Mouse (Mus musculus) forebrain, embryonic 10.5 days (tissue): ENCODE data around the gene Cpsf2. TPM values are rescaled to one million over a fixed set of nuclear protein-coding genes. Genes with fewer than 3 reads are reported as not detected.
A peak's percentile ranks its signal among the peaks of the same experiment; 100 is the strongest.

Experiments used
- DNase-seq: peaks from one replicate; pipeline ENCODE4 v3.0.0-alpha.2; 2017; ENCODE audit warnings: low spot score; ENCODE audit errors: extremely low spot score
- H3K27ac ChIP-seq: fragments of 300-500 bp; sonication (generic); 2 replicates; pipeline ENCODE4 v1.5.1; 2016; ENCODE audit warnings: mild to moderate bottlenecking
- H3K27me3 ChIP-seq: fragments of 300-500 bp; sonication (generic); 2 replicates; pipeline ENCODE4 v1.6.1; 2016; ENCODE audit warnings: mild to moderate bottlenecking; ENCODE audit not compliant: poor library complexity, severe bottlenecking
- H3K36me3 ChIP-seq: fragments of 300-500 bp; sonication (generic); replicated peaks from 2 replicates; pipeline ENCODE4 v1.6.1; 2016; ENCODE audit warnings: mild to moderate bottlenecking, moderate library complexity
- H3K4me1 ChIP-seq: fragments of 300-500 bp; sonication (generic); 2 replicates; pipeline ENCODE4 v1.6.1; 2016
- H3K4me3 ChIP-seq: fragments of 300-500 bp; sonication (generic); 2 replicates; pipeline ENCODE4 v1.5.1; 2016; ENCODE audit warnings: mild to moderate bottlenecking, moderate library complexity
- H3K9me3 ChIP-seq: fragments of 300-500 bp; sonication (generic); 2 replicates; pipeline ENCODE4 v1.6.1; 2016; ENCODE audit warnings: mild to moderate bottlenecking, moderate library complexity
- WGBS: fragments of 180-500 bp; shearing (Covaris S2); methylation state at CpG from one replicate; pipeline ENCODE4 v1.1.7; 2016; 5-methylcytosine and 5-hydroxymethylcytosine counted together
- polyA plus RNA-seq: library from polyadenylated mRNA; unstranded; fragments of >200 nt; fragmentation: Nextera tagmentation; extraction: Ambion mirVana; gene quantifications from 2 replicates; pipeline ENCODE4 v1.2.1, GENCODE M21; 2016

Gene Cpsf2
- polyA plus RNA-seq, 1 experiment from 2014 or later, result 43.6 TPM

DNA sequence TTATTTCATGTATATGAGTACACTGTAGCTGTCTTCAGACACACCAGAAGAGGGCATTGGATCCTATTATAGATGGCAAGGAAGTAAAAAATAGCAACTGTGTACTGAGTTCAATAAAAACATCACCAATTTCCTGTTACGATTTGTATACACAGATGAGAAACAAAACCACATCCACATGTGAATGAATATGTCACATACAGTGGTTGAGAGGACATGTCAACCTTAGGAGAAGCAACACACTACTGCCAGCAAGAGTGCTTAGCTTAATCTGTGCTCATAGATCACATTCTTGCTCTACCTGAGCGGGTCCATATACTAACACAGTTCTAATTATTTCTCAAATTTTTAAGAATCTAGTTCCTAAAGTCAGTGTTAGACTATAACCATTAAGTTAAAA lies 4.5 kb upstream of the Cpsf2 start:
- no peaks in the 10 kb centered on the region for H3K9me3 ChIP-seq
- no peaks in the 10 kb centered on the region for H3K27me3 ChIP-seq
- no peak overlapping the region for H3K27ac ChIP-seq
- no peak for DNase-seq
- H3K4me3 ChIP-seq, result no peak overlapping the region
- peaks cover 8% of the 10 kb centered on the region for H3K4me1 ChIP-seq
- peaks cover 58% of the 10 kb centered on the region for H3K36me3 ChIP-seq
- 96% methylated on average over 2 of the region's 2 CpGs for WGBS

DNA sequence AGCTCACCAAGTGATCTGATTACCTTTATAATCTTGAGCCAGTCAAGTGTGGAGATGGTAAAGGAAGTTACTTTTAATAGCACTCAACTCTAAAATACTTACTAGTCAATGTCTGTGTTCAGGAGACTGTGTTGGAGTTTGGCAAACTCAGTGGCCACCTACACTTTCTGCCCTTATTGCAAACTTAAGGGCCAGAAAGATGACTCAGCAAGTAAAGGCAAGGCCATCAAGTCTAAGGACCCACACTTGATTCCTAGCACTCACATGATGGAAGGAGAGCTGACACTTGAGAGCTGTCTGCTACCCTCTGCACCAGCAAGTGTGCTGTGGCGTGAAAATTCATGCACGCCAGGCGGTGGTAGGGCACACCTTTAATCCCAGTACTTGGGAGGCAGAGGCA lies 3.6 kb upstream of the Cpsf2 start:
- peaks cover 16% of the 10 kb centered on the region for H3K4me1 ChIP-seq
- WGBS, result 90% methylated on average over 3 of the region's 3 CpGs
- no peaks in the 10 kb centered on the region for H3K27me3 ChIP-seq
- peaks cover 49% of the 10 kb centered on the region for H3K36me3 ChIP-seq
- no peak overlapping the region for H3K4me3 ChIP-seq
- no peaks in the 10 kb centered on the region for H3K9me3 ChIP-seq
- no peak overlapping the region for H3K27ac ChIP-seq
- no peak for DNase-seq

DNA sequence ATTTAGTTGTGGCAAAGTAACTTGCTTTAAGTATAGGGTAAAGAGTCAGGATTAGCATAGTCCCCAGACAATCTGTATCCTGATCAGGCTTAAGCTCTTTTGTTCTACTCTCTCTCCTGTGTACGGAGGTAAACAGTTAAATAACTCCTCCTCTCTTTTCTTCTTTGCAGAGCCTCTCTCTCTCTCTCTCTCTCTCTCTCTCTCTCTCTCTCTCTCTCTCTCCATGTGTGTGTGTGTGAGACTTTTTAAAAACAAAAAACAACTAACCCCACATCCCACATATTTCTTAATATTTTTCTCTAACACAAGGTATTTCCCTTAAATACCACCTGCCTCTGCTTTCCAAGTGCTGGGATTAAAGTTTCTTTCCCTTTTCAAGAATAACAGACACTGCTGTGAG lies 1.2 kb upstream of the Cpsf2 start:
- no peak for DNase-seq
- 14% methylated on average over 1 of the region's 1 CpGs for WGBS
- Histone ChIP-seq H3K4me1 (peaks cover 21% of the 10 kb centered on the region), H3K27me3 (no peaks in the 10 kb centered on the region), H3K4me3 (peak overlapping the region; percentile 96), H3K9me3 (no peaks in the 10 kb centered on the region), H3K36me3 (peaks cover 27% of the 10 kb centered on the region), H3K27ac (peak overlapping the region; percentile 99)

DNA sequence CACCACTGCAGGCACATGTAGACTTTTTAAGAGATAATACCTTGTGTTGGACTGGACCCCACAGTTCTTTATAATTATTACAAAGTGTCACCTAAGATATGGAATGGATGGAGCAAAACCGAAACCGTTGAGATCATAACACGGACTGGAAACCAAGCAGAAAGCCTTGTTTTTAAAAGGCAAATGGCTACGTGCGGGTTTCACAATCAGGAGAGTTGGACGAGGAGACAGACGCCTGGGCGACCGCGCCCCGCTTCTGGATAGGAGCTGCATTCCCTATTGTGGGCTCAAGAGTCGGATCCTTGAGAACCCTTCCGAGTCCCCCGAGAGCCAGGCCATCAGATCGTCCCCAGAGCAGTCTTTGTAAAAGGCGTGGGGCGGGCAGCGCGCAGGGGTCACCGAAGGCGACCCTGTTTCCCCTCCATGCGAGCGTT lies 604 bp upstream of the Cpsf2 start:
- no peak for DNase-seq
- peak overlapping the region; percentile 96 for H3K4me3 ChIP-seq
- peaks cover 21% of the 10 kb centered on the region for H3K4me1 ChIP-seq
- peak overlapping the region; percentile 99 for H3K27ac ChIP-seq
- peaks cover 26% of the 10 kb centered on the region for H3K36me3 ChIP-seq
- no peaks in the 10 kb centered on the region for H3K9me3 ChIP-seq
- no peaks in the 10 kb centered on the region for H3K27me3 ChIP-seq
- under 1% methylated on average over 23 of the region's 23 CpGs for WGBS

DNA sequence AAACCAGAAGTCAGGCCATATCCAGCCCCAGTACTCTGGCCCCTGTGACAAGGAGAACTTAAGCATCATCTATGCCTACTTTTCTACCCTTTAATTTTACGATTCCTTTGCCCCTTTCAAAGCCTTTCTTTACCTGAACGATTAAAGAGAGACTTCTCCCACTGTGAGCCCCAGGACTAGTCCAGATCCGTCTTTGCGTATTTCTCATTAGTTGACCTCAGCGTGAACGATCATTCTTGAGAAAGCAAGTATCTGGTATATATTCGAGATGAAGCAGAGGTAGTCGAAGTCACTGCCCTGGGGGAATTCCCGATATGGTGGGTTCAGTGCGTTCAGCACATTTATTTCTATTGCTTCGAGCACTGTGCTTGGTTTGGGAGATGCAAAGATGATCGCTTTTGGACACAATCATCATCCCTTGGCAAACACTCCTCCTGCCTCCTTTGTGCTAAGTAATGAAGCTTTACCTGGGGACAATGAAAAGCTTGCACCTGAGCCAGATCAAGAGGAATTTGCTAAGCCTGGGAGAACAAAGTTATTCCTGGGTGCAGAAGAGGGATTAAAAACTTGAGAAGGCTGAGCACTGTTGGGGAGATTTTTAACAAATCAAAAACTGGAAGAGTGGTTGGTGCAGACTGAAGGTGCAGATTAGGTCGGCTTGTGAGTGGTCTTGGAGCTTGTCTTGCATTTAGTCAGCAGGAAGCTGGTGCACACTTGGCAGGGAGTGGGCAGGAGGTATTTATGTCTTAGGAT lies 1.0 kb downstream of the Cpsf2 start:
- no peaks in the 10 kb centered on the region for H3K27me3 ChIP-seq
- H3K27ac ChIP-seq, result peak overlapping the region; percentile 99
- H3K4me3 ChIP-seq, result peak overlapping the region; percentile 96
- DNase-seq, result no peak
- H3K4me1 ChIP-seq, result peaks cover 21% of the 10 kb centered on the region
- peaks cover 31% of the 10 kb centered on the region for H3K36me3 ChIP-seq
- 20% methylated on average over 13 of the region's 13 CpGs for WGBS
- no peaks in the 10 kb centered on the region for H3K9me3 ChIP-seq

DNA sequence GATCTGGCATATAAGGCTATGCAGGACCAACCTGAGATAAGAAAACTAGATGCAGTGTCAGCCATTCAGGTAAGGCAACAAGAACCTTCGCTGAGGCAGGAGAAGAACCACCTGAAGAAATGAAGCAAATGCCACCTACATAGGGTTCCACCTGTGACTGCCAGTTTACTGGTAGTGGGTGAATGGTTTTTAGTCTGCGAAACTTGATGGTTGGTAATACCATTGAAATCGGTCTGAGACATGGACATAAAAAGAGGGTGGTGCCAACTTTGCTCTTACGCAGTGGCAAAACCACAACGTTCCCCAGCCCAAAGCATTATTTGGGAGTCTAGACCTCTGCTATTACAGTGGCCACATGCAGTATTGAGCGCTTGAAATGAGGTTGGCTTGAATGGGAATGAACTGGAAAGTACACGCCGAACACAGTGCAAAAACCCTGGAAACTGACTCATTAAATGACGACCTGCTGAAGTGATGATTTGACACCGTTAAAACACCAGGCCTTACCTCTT lies 1.7 kb downstream of the Cpsf2 start:
- Histone ChIP-seq H3K4me3 (peak overlapping the region; percentile 96), H3K4me1 (peaks cover 21% of the 10 kb centered on the region)
- 96% methylated on average over 10 of the region's 10 CpGs for WGBS

DNA sequence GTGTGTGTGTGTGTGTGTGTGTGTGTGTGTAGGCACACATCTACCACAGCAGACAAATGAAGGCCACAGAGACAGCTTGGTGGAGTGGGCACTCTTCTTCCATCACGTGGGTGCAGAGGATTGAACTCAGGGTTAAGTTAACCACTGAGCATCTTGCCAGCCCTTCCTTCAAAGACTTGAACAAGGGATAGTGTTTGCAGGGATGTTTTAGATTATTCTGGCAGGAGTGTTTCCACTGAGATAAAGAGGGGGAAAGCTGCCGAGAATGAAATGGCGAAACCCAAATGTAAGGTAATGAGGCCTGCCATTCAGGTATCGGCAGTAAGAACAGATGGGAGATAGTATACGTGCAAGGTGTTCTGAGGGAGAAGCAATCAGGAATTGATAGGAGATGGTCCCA lies 2.4 kb downstream of the Cpsf2 start:
- DNase-seq, result no peak
- no peak overlapping the region for H3K27ac ChIP-seq
- WGBS, result 89% methylated on average over 5 of the region's 5 CpGs

More for the DNA sequence above, 1.7 kb downstream of the Cpsf2 start:
- H3K27ac ChIP-seq, result no peak overlapping the region
- no peak for DNase-seq
- H3K9me3 ChIP-seq, result no peaks in the 10 kb centered on the region
- H3K27me3 ChIP-seq, result no peaks in the 10 kb centered on the region
- H3K36me3 ChIP-seq, result peaks cover 31% of the 10 kb centered on the region

DNA sequence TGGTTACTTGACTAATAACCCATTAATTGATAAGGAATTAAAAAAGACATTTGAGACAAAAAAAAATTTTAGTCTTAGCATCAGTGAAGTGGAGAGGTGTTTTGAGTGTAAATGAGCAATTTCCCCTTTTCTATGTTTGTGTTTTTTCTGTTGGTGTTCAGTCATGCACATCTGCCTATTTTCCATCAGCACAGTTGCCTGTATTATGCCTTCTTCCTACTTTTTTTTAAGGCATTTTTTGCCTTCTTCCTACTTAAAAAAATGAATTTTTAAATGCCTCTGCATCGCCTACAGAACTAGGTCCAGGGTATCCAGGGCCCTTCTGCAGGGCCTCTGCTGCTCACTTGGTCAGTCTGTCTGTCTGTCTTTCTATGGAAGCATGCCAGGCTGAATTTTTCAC lies 2.8 kb downstream of the Cpsf2 start:
- H3K27me3 ChIP-seq, result no peaks in the 10 kb centered on the region

More for the DNA sequence above, 2.4 kb downstream of the Cpsf2 start:
- no peaks in the 10 kb centered on the region for H3K9me3 ChIP-seq
- H3K27me3 ChIP-seq, result no peaks in the 10 kb centered on the region
- H3K4me3 ChIP-seq, result no peak overlapping the region
- peaks cover 32% of the 10 kb centered on the region for H3K36me3 ChIP-seq
- peaks cover 21% of the 10 kb centered on the region for H3K4me1 ChIP-seq

DNA sequence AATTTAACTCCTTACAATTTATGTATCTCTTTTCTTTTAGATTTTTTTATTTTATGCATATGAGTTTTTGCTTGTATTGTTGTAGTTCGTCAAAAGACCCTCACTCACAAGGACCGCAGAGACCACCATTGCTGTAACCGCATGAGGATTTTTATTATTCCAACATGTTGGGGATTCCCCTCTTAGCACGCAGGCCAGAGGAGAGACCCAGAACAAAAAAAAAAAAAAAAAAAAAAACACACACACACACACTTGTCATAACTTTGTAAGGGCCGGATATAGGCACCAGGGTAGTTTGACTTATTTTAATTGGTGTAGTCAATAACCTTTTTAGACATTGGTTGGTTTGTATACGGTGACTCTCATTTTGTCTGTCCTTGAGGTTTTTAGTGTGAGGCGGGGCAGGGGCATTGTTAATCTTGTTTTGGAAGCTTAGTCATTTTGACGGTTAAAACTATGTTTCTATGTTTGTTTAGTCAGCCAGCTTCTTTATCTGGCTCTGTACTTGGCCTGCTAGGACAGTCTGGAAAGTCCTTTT lies 3.5 kb downstream of the Cpsf2 start:
- Histone ChIP-seq H3K27ac (no peak overlapping the region), H3K27me3 (no peaks in the 10 kb centered on the region), H3K4me1 (peaks cover 20% of the 10 kb centered on the region), H3K36me3 (peaks cover 36% of the 10 kb centered on the region), H3K4me3 (no peak overlapping the region), H3K9me3 (no peaks in the 10 kb centered on the region)
- WGBS, result 92% methylated on average over 8 of the region's 8 CpGs
- no peak for DNase-seq

More for the DNA sequence above, 2.8 kb downstream of the Cpsf2 start:
- no peak overlapping the region for H3K4me3 ChIP-seq
- 96% methylated on average over 1 of the region's 1 CpGs for WGBS
- H3K9me3 ChIP-seq, result no peaks in the 10 kb centered on the region
- H3K27ac ChIP-seq, result no peak overlapping the region
- H3K36me3 ChIP-seq, result peaks cover 32% of the 10 kb centered on the region
- peaks cover 21% of the 10 kb centered on the region for H3K4me1 ChIP-seq
- DNase-seq, result no peak

DNA sequence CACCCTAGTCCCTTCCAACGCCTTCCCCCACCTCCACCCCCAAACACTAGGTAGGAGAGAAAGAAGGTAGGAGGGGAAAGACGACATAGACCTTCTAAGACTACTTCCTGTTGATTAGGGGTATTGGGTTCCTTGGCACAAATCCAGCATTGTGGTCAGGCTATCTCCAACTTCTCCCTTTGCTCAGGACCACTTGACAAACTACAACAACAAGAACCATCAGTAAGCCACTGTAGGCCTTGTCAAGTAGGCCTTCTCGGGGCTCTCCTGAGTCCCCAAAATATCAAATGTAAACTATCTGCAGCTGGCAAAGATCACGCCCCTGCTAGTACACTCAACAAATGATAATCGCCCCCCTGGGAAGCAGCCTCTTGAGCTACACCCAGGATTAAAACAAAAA lies 4.5 kb downstream of the Cpsf2 start:
- H3K27me3 ChIP-seq, result no peaks in the 10 kb centered on the region
- H3K4me1 ChIP-seq, result peaks cover 13% of the 10 kb centered on the region
- H3K36me3 ChIP-seq, result peaks cover 46% of the 10 kb centered on the region
- WGBS, result 89% methylated on average over 5 of the region's 5 CpGs
- H3K27ac ChIP-seq, result no peak overlapping the region
- no peaks in the 10 kb centered on the region for H3K9me3 ChIP-seq
- H3K4me3 ChIP-seq, result no peak overlapping the region
- no peak for DNase-seq

DNA sequence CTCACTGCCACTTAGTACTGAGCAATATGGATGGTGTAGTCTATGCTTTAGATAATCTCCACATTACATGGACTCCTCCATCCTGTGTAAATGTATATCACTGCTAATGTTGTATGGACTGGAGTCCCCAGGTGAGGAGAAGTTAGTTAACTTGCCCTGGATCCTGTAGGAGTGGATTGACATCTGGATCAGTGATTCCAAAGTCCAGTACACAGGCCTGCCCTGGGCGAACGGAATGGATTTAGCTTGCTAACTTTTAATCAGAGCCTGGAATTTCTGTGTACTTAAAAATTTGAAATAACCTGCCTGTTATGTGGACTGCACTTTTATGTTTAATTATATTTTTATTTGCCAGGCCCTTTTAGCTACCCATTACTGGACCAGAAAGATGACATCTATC lies 5.8 kb downstream of the Cpsf2 start:
- DNase-seq, result no peak
- Histone ChIP-seq H3K36me3 (peaks cover 56% of the 10 kb centered on the region), H3K27ac (no peak overlapping the region), H3K4me1 (peaks cover 11% of the 10 kb centered on the region), H3K27me3 (no peaks in the 10 kb centered on the region), H3K4me3 (no peak overlapping the region), H3K9me3 (no peaks in the 10 kb centered on the region)
- WGBS, result 94% methylated on average over 2 of the region's 2 CpGs

DNA sequence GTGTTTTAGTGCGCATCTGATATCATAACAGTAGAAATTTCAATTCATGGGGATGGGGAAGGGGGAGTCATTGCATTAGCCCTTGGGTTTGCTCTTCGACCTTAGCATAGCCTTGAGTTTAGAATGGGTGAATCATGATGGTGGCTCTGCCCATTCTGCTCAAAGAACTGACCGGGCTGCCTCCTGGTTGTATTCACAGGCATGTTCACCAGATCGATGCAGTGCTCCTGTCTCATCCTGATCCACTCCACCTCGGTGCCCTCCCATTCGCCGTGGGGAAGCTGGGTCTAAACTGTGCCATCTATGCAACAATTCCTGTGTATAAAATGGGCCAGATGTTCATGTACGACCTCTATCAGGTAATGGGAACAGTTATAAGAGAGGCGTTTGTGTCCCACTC lies 7.2 kb downstream of the Cpsf2 start:
- 92% methylated on average over 9 of the region's 9 CpGs for WGBS
- Histone ChIP-seq H3K9me3 (no peaks in the 10 kb centered on the region), H3K4me1 (no peaks in the 10 kb centered on the region; the same call in 1 of the 2 replicates), H3K4me3 (no peak overlapping the region), H3K27me3 (no peaks in the 10 kb centered on the region), H3K36me3 (peaks cover 70% of the 10 kb centered on the region), H3K27ac (no peak overlapping the region)
- DNase-seq, result no peak

DNA sequence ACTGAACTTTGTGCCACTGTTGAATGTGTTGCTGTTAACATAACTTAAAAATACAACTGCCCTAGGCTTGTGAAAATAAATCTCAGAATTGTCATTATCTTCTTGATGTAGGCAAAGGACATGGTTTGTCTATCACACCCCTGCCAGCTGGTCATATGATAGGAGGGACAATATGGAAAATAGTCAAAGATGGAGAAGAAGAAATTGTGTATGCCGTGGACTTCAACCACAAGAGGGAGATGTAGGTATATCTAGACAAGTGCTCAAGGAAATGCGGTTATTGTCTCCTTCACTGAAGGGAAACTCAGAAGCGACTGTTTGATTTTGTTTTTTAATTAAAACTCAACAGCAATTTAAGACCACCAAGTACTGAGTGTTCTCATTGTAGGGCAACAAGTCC lies 9.3 kb downstream of the Cpsf2 start:
- no peak for DNase-seq

More for the DNA sequence above, 9.3 kb downstream of the Cpsf2 start:
- Histone ChIP-seq H3K9me3 (no peaks in the 10 kb centered on the region), H3K27ac (no peak overlapping the region), H3K4me1 (no peaks in the 10 kb centered on the region), H3K4me3 (no peak overlapping the region), H3K36me3 (peaks cover 90% of the 10 kb centered on the region), H3K27me3 (no peaks in the 10 kb centered on the region)
- WGBS, result 84% methylated on average over 3 of the region's 3 CpGs
